Mouse (Mus musculus) cerebellum, postnatal 25 days (tissue): Measurements from ENCODE around the gene Abi3bp.

Source experiments
- DNase-seq, 2 experiments: peaks; one replicate each; pipeline ENCODE4 v3.0.0; 2021; ENCODE audit warnings: mixed read lengths in 2 of 2

The Abi3bp gene

DNA sequence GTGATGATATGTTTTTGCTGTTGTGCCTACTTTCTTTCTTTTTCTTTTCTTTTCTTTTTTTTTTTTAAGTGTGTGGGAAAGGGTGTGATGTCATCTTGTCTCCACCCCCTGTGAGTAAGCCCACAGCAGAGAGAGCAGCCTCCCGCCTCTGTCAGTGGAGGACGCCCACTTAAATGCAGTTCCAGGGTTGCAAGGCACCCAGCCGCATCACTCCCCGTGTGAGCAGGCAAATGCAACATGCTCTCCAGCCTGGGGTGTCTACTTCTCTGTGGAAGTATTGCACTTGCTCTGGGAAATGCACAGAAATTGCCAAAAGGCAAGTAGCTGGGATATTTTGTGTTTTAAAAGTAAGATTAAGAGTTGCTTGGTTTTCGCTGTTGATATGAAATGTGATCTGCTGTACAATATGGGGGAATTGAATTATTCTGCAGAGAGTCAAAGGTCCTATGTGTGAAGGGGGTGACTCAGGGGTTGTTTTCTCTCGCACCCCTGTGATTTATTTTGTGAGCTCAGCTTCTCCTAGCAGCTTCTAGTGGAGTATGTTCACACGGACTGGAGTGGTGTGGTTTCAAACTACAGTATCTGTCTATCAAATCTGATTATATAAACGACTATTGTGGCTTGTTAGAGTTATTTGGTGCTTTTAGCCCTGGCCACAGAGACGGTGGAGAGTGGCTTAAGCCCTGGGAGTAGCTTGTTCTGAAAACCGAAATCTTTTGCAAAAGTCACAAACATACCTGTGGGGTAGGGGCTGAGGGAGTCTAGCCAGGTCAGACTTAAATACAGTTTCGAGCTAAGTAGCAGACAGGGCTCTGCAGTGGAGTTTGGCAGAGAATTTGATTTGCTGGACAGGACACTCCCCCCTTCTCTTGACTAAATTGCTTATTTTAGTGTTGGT lies at the start of gene Abi3bp:
TSS of gene Abi3bp (plus strand) at position 202 of the 898 bp plus-strand sequence.
- DNase-seq, result no peak

DNA sequence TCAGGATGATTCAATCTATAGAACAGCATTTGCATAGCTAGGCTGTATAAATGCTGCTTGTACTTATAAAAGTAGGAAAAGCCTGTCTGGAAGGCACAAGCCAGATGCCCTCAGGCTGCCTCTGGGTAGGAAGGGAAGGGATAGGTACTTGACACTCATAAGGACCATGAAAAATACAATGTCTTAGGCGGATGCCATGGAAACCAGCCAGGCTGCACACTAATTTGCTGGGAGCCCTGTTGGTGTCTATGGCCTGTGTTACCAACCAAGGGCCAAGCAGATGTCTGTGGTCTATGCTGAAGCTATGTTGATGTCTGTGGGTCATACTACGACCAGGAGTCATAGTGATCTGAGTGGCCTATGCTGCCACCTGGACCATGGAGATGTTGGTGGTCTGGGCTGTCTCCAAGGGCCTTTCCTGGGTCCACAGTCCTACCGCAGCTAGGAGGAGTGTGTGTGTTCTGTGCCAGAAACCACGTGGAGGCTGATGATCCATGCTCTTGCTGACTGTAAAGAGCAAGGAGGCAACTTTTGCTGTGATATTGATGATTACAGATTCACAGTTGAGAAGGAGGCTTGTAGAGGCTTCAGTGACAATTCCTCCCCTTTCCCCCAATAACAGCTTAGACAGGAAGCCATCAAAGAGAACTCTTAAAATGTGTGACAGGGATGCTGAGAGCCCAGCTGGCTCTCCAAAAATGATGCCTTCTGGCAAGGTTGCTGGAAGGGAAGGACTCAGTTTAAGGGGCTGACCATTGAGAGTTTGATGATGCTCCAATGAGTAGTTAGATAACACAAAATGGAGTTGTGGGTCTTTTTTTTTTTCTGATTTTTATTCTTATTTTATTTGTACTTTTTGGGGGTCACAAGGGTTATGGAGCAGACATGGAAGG lies 42.1 kb upstream of the Abi3bp start:
- DNase-seq, result peak in 1 of 2 experiments; percentile 9

GRCm38 (mm10) chr16:56440243-56440642 lies 37.4 kb upstream of the Abi3bp start:
- no peak for DNase-seq

DNA sequence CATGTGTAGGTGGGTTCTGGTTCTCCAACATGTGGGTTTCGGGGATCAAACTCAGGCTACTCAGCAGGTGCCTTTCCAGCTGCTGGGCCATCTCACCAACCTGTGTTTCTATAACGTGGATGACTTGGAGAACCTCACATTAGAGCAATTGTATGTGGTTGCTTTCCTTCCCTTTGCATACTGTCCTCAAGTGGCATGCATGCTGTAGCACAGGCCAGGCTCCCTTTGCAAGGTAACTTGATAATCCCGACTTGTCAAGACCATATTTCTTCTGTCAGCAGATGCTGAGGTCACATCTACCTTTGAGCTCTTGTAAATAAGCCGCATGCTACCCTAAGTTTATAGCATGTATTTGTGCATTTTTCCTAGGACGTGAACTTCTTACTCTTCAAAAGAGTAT lies 36.6 kb upstream of the Abi3bp start:
- no peak for DNase-seq

GRCm38 (mm10) chr16:56441658-56442344 lies 35.9 kb upstream of the Abi3bp start:
- DNase-seq, result no peak

- no peak for DNase-seq
Observed at GRCm38 (mm10) chr16:56451482-56451881, 26.2 kb upstream of the Abi3bp start.

DNA sequence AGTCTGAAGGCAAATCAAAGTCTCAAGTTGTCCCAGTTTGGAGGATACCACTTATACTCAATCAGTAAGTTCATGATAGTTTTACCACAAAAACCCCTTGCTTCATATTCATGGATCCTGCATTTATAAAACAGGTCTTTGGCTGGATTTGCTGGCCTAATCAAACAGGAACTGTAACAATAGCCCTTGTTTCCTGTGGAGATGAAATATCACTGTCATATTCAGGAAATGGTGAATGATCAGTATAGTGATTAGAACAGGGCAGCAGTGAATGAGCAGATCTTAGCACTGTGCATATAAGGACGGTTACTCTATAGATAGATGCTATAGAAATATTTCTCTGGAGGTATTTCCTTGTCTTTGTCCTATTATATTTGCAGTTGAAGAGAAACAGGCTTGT lies 25.8 kb upstream of the Abi3bp start:
- no peak for DNase-seq

- no peak for DNase-seq
Observed at GRCm38 (mm10) chr16:56458052-56458754, 19.5 kb upstream of the Abi3bp start.

- DNase-seq, result no peak
Observed at GRCm38 (mm10) chr16:56473160-56473559, 4.5 kb upstream of the Abi3bp start.

DNA sequence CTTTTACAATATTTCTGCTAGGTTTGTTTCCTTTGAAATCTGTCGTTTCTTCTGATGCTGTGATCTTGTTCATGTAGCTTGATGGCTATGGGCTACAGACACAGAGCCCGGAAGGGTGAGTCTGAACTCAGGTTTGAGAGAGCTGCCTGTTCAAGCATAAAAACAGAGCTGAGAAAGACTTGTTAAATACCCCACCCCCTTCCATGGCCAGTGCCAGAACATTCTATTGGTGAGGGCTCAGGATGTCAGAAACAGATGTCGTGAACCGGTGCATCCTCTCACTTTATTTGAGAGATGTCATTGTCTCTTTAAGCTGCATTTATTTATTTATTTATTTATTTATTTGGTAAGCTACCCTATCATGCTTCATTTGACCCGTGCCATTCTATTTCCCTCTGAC lies 2.0 kb upstream of the Abi3bp start:
- no peak for DNase-seq

- DNase-seq, result no peak
Observed at GRCm38 (mm10) chr16:56478575-56479191, 1.0 kb downstream of the Abi3bp start.

GRCm38 (mm10) chr16:56483466-56483865 lies 5.8 kb downstream of the Abi3bp start:
- DNase-seq, result no peak

- DNase-seq, result peak; percentile 34 to 57
Observed at GRCm38 (mm10) chr16:56486461-56486860, 8.8 kb downstream of the Abi3bp start.

DNA sequence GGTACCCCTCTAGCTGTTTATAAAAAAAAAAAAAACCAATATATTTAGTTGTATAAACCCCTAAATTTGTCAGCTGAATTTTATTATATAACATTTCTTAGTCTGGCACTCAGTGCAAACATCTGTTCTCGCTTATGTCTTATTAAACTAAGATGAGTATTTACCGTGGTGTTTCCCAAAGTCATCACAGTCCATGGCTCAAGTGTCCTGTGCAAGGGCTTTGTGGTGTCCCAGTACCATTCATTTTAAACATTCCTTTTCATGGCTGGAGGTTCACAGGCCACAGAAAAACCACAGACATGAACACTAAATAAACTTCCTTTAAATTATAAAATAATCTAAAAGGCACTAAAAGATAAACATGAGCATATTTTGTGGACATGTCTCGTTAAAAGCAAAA lies 13.2 kb downstream of the Abi3bp start:
- DNase-seq, result no peak

GRCm38 (mm10) chr16:56495266-56495665 lies 17.6 kb downstream of the Abi3bp start:
- DNase-seq, result no peak

- no peak for DNase-seq
Observed at GRCm38 (mm10) chr16:56496743-56497142, 19.1 kb downstream of the Abi3bp start.

GRCm38 (mm10) chr16:56498680-56499079 lies 21.0 kb downstream of the Abi3bp start:
- no peak for DNase-seq

- no peak for DNase-seq
Observed at GRCm38 (mm10) chr16:56500441-56500840, 22.8 kb downstream of the Abi3bp start.

- DNase-seq, result no peak
Observed at GRCm38 (mm10) chr16:56501101-56501500, 23.4 kb downstream of the Abi3bp start.

GRCm38 (mm10) chr16:56501513-56501912 lies 23.8 kb downstream of the Abi3bp start:
- DNase-seq, result no peak

DNA sequence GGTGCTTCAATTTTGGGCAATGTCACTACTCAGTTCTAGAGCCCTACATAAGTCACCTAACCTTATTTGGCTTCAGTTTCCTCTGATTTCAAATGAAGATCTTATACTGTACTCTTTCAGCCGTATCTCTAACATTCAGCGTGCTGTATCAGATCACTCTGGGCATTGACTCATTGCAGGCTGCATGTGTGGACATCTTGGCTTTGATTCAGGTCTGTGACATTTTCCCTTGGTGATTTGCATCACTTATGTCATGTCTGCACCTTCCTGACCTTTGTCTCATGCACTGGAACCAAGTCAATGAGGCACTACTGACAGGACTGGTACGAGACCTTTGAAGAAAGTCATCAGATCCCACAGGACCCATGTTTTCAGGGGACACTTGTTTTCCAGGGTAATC lies 24.5 kb downstream of the Abi3bp start:
- DNase-seq, result no peak

DNA sequence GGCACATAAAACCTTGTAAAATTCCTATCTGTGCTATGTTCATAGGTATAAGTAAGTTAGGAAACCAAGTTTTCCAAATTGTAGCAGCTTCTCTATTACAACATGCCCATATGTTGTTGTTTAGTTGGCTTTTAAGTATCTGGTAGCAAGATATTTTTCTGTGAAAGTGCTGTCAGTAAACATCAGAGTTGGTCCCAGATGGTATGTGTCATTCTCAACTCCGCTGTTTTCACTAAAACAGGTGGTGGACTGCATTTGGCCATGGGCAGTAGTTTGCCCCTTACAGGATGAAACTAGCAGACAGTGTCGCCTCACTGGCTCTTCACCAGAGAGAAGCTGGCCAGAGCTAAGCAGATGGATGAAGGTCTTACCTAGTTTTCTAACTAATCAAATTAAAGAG lies 26.3 kb downstream of the Abi3bp start:
- DNase-seq, result no peak
